Mouse (Mus musculus): ENCODE results near the gene Mrpl36.

Mrpl36 gene

GRCm38 (mm10) chr13:73346131-73346530, 17.8 kb downstream of the Mrpl36 start:
- DNase-seq (ENCODE audit: extremely low read depth, low read depth, low spot score), result no peak

- no peak for DNase-seq (ENCODE audit: extremely low read depth, low read depth, low spot score)
Measured at GRCm38 (mm10) chr13:73346743-73347142, 18.4 kb downstream of the Mrpl36 start.

DNA sequence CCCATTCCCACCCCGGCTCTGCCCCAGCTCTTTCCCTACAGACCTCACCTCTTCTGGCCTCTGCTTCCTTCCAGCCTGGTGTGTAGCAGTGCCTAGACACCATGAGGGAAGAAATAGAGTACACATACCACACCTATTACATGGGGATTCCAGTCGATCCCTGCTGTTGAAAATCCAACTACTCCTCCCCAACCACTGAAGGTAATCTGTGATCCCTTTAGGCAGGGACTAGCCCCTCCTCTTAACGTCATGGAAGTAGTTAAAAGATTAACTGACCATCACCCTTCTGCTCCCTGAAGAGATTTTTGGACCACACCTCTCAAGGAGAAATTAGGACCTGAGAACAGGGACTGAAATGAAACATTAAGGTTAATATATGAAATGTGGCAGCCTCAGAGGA, 18.9 kb downstream of the Mrpl36 start:
- DNase-seq (ENCODE audit: extremely low read depth, low read depth, low spot score), result no peak

GRCm38 (mm10) chr13:73347922-73348650, 19.8 kb downstream of the Mrpl36 start:
- DNase-seq (ENCODE audit: extremely low read depth, low read depth, low spot score), result no peak

- DNase-seq (ENCODE audit: extremely low read depth, low read depth, low spot score), result no peak
Measured at GRCm38 (mm10) chr13:73350741-73351140, 22.4 kb downstream of the Mrpl36 start.

GRCm38 (mm10) chr13:73351910-73352309, 23.6 kb downstream of the Mrpl36 start:
- DNase-seq (ENCODE audit: extremely low read depth, low read depth, low spot score), result no peak

DNA sequence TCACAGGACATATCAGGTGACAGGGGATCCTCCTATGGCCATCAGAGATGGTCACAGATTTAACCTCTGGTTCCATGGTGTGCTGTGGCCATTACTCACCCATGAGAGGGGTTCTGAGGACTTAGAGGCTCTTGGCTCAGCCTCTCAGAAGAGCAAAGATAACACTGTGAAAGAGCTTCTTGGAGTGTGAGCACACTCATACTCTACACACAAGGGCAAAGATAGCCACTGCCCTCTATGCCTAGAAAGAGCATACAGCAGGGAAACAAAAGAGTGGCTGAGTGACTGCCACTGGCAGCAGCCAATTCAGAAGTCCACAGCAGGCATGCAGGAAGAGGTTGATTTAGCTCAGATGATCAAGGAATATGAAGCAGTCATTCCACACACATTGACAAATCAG, 24.2 kb downstream of the Mrpl36 start:
- DNase-seq (ENCODE audit: extremely low read depth, low read depth, low spot score), result no peak

DNA sequence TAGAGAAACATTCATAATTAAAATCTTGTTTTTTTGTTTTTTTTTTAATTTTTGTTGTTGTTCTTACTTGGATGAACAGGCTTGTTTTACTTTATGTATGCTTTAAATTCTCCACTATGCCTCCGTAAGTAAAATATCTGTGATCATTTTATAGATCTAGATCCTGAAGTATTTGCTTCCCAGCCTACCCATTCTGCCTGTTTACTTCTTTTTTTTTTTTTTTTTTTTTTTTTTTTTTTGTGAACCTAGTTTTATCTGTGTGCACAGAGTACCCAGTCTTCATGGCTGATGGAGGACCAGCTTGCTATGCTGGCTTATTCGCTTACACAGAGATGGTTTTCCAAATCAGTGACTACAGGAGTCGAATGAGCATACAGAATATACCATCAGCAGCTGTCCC, 28.8 kb downstream of the Mrpl36 start:
- DNase-seq (ENCODE audit: extremely low read depth, low read depth, low spot score), result no peak

GRCm38 (mm10) chr13:73373367-73373766, 45.1 kb downstream of the Mrpl36 start:
- DNase-seq (ENCODE audit: extremely low read depth, low read depth, low spot score), result no peak

- no peak for DNase-seq (ENCODE audit: extremely low read depth, low read depth, low spot score)
Measured at GRCm38 (mm10) chr13:73374612-73375011, 46.3 kb downstream of the Mrpl36 start.

DNA sequence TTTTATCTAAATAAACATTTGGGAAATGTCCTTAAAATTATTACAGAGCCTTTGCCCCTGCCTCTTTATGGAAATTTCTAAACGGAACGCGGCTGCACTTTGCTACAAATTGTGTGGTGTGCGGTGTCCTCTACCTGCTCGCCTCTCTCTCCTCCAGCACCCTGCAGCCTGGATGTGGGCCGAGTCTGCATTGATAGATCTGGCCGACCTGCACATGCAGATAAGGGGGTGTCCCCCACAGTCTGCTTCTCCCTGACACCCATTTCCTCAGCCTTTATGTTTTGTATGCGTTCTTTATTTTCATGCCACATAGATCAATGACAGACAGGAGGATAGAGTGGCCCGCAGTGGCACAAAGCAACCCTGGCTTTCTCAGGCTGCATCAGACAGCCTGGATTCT, 49.3 kb downstream of the Mrpl36 start:
- DNase-seq (ENCODE audit: extremely low read depth, low read depth, low spot score), result no peak
